Mouse (Mus musculus) brain, adult 2 months (tissue): ENCODE results near the gene Olfr62.
A peak's percentile ranks its signal among the peaks of the same experiment; 100 is the strongest.

ENCODE experiments used
- DNase-seq: peaks from one replicate; pipeline ENCODE4 v3.0.0; 2011; ENCODE audit warnings: low read depth, low spot score

The Olfr62 gene

GRCm38 (mm10) chr4:118658652-118659051 lies at the start of gene Olfr62:
Gene Olfr62, plus strand, starts transcription at chr4:118658952.
- DNase-seq = no peak

- DNase-seq = no peak
These were observed 48.9 kb upstream of the Olfr62 start for GRCm38 (mm10) chr4:118609836-118610235.

- peak; percentile 6 for DNase-seq
These were observed 46.1 kb upstream of the Olfr62 start for GRCm38 (mm10) chr4:118612619-118613018.

GRCm38 (mm10) chr4:118615412-118615811 lies 43.3 kb upstream of the Olfr62 start:
- no peak for DNase-seq

- DNase-seq = peak; percentile 97
These were observed 38.3 kb upstream of the Olfr62 start, which contains the start of the genes Cfap57 and Ebna1bp2 for GRCm38 (mm10) chr4:118620279-118620966. Gene Cfap57, minus strand, starts transcription at chr4:118620777. Gene Ebna1bp2, plus strand, starts transcription at chr4:118620799.

- no peak for DNase-seq
These were observed 37.8 kb upstream of the Olfr62 start for GRCm38 (mm10) chr4:118620967-118621320.

- no peak for DNase-seq
These were observed 37.0 kb upstream of the Olfr62 start for GRCm38 (mm10) chr4:118621781-118622180.

- no peak for DNase-seq
These were observed 28.5 kb upstream of the Olfr62 start for GRCm38 (mm10) chr4:118630261-118630660.

- DNase-seq = peak; percentile 58
These were observed 16.2 kb upstream of the Olfr62 start for GRCm38 (mm10) chr4:118642346-118643190.

- DNase-seq = peak; percentile 77
These were observed 13.5 kb upstream of the Olfr62 start for GRCm38 (mm10) chr4:118645234-118645633.

GRCm38 (mm10) chr4:118687086-118687485 lies 28.3 kb downstream of the Olfr62 start:
- no peak for DNase-seq

GRCm38 (mm10) chr4:118692412-118692973 lies 33.7 kb downstream of the Olfr62 start, which contains the start of gene Olfr1342:
Gene Olfr1342, minus strand, starts transcription at chr4:118692756.
- DNase-seq = no peak

GRCm38 (mm10) chr4:118693812-118694211 lies 35.1 kb downstream of the Olfr62 start:
- DNase-seq = peak; percentile 29

- DNase-seq = no peak
These were observed 44.5 kb downstream of the Olfr62 start, which contains the start of gene Olfr1341 for GRCm38 (mm10) chr4:118703223-118703622. Gene Olfr1341, plus strand, starts transcription at chr4:118703523.

- no peak for DNase-seq
These were observed 49.3 kb downstream of the Olfr62 start for GRCm38 (mm10) chr4:118708086-118708485.

- DNase-seq = no peak
These were observed 52.9 kb downstream of the Olfr62 start for GRCm38 (mm10) chr4:118711656-118712055.
